Mouse (Mus musculus) liver, adult 2 months (tissue): ENCODE data around the gene Cldn14. TPM values are rescaled to one million over a fixed set of nuclear protein-coding genes. Genes with fewer than 3 reads are reported as not detected.

Experiments
- DNase-seq: peaks from one replicate; pipeline ENCODE4 v3.0.0-alpha.2; 2011; ENCODE audit warnings: low read depth, low spot score; ENCODE audit errors: extremely low read depth
- H3K27ac ChIP-seq: fragments of 200-500 bp; replicated peaks from 2 replicates; pipeline ENCODE4 v1.5.1; 2012; ENCODE audit warnings: low read depth, mild to moderate bottlenecking, control low read depth, inconsistent platforms, low read length; ENCODE audit not compliant: insufficient read depth
- H3K27me3 ChIP-seq: fragments of 200-500 bp; 2 replicates; pipeline ENCODE4 v1.6.1; 2012; ENCODE audit warnings: mild to moderate bottlenecking, moderate library complexity, low read length, inconsistent platforms; ENCODE audit not compliant: control insufficient read depth, insufficient read depth
- H3K36me3 ChIP-seq: fragments of 200-500 bp; 2 replicates; pipeline ENCODE4 v1.6.1; 2012; ENCODE audit warnings: low read length, inconsistent platforms; ENCODE audit not compliant: control insufficient read depth, insufficient read depth
- H3K4me1 ChIP-seq: fragments of 200-500 bp; 2 replicates; pipeline ENCODE4 v1.6.1; 2011; ENCODE audit warnings: low read length; ENCODE audit not compliant: control insufficient read depth, insufficient read depth
- H3K4me3 ChIP-seq: fragments of 200-500 bp; 2 replicates; pipeline ENCODE4 v1.5.1; 2011; ENCODE audit warnings: low read depth, mild to moderate bottlenecking, control low read depth, low read length, moderate library complexity; ENCODE audit not compliant: insufficient read depth
- H3K79me2 ChIP-seq: fragments of 200-500 bp; 2 replicates; pipeline ENCODE4 v1.6.1; 2012; ENCODE audit warnings: inconsistent platforms, mild to moderate bottlenecking, low read length, moderate library complexity; ENCODE audit not compliant: control insufficient read depth, insufficient read depth
- H3K9ac ChIP-seq: fragments of 200-500 bp; 2 replicates; pipeline ENCODE4 v1.6.1; 2012; ENCODE audit warnings: low read depth, mild to moderate bottlenecking, control low read depth, inconsistent platforms, low read length
- CTCF ChIP-seq: fragments of 200-500 bp; IDR thresholded peaks from 2 replicates; pipeline ENCODE4 v1.5.1; 2011; ENCODE audit warnings: low read depth, low read length, control low read depth
- POLR2A ChIP-seq: fragments of 200-500 bp; IDR thresholded peaks from 2 replicates; pipeline ENCODE4 v1.6.1; 2011; ENCODE audit warnings: low read length, control low read depth; ENCODE audit not compliant: insufficient read depth; ENCODE audit errors: extremely low read depth
- WGBS: fragments of 180-500 bp; shearing (Covaris S2); methylation state at CpG from one replicate; pipeline ENCODE4 v1.1.7; 2018; 5-methylcytosine and 5-hydroxymethylcytosine counted together
- polyA plus RNA-seq: library from polyadenylated mRNA; depleted of rRNA; stranded (reverse); fragments of >200 nt; gene quantifications from 2 replicates; pipeline ENCODE4 v1.2.3, GENCODE M21; 2012
- total RNA-seq: library from RNA; depleted of rRNA; stranded (reverse); fragments of >200 nt; gene quantifications from 2 replicates; pipeline ENCODE4 v1.2.3, GENCODE M21; 2014

The Cldn14 gene
- total and polyA plus RNA-seq, 2 experiments: 8.4 to 37.4 TPM

- H3K79me2 ChIP-seq: no peaks in the 10 kb centered on the region
- no peak overlapping the region for H3K27ac ChIP-seq
- DNase-seq: peak; percentile 7
- H3K36me3 ChIP-seq: no peaks in the 10 kb centered on the region
- WGBS: 15% methylated on average over 10 of the region's 10 CpGs
- H3K4me3 ChIP-seq: peak overlapping the region; percentile 34; the same call in 1 of the 2 replicates
- TF ChIP-seq POLR2A (no peak), CTCF (no peak)
- no peaks in the 10 kb centered on the region for H3K4me1 ChIP-seq
- H3K27me3 ChIP-seq: 0 out of 2 replicates have a peak, but pooled peaks cover 2% of the 10 kb centered on the region
- H3K9ac ChIP-seq: peak overlapping the region; percentile 43
Measured at GRCm38 (mm10) chr16:93973123-93973522, 35.5 kb downstream of the Cldn14 start.

- Histone ChIP-seq H3K79me2 (no peaks in the 10 kb centered on the region), H3K27me3 (0 out of 2 replicates have a peak, but pooled peaks cover 2% of the 10 kb centered on the region), H3K27ac (no peak overlapping the region), H3K9ac (no peak overlapping the region), H3K36me3 (no peaks in the 10 kb centered on the region), H3K4me1 (no peaks in the 10 kb centered on the region), H3K4me3 (no peak overlapping the region)
- DNase-seq: no peak
- TF ChIP-seq CTCF (no peak), POLR2A (no peak)
- 91% methylated on average over 11 of the region's 11 CpGs for WGBS
Measured at GRCm38 (mm10) chr16:93971046-93971445, 37.6 kb downstream of the Cldn14 start.

- no peak for DNase-seq
- H3K27ac ChIP-seq: no peak overlapping the region
- no peak overlapping the region for H3K9ac ChIP-seq
- H3K36me3 ChIP-seq: no peaks in the 10 kb centered on the region
- WGBS: 93% methylated on average over 8 of the region's 8 CpGs
- H3K27me3 ChIP-seq: 0 out of 2 replicates have a peak, but pooled peaks cover 2% of the 10 kb centered on the region
- TF ChIP-seq CTCF: no peak
- no peak for TF ChIP-seq POLR2A
- H3K4me3 ChIP-seq: no peak overlapping the region
- H3K4me1 ChIP-seq: no peaks in the 10 kb centered on the region
- no peaks in the 10 kb centered on the region for H3K79me2 ChIP-seq
Measured at GRCm38 (mm10) chr16:93967893-93968292, 40.7 kb downstream of the Cldn14 start.

GRCm38 (mm10) chr16:93962283-93962682 lies 46.4 kb downstream of the Cldn14 start:
- Histone ChIP-seq H3K27me3 (no peaks in the 10 kb centered on the region), H3K4me1 (no peaks in the 10 kb centered on the region), H3K79me2 (no peaks in the 10 kb centered on the region), H3K36me3 (no peaks in the 10 kb centered on the region), H3K4me3 (no peak overlapping the region), H3K27ac (no peak overlapping the region), H3K9ac (no peak overlapping the region)
- DNase-seq: no peak
- WGBS: 50% methylated on average over 5 of the region's 5 CpGs
- TF ChIP-seq POLR2A (no peak), CTCF (no peak)

- WGBS: 84% methylated on average over 11 of the region's 11 CpGs
- Histone ChIP-seq H3K79me2 (no peaks in the 10 kb centered on the region), H3K9ac (no peak overlapping the region), H3K36me3 (no peaks in the 10 kb centered on the region), H3K27ac (no peak overlapping the region), H3K4me3 (no peak overlapping the region), H3K27me3 (no peaks in the 10 kb centered on the region), H3K4me1 (no peaks in the 10 kb centered on the region)
- no peak for DNase-seq
- TF ChIP-seq POLR2A: no peak
- no peak for TF ChIP-seq CTCF
Measured at GRCm38 (mm10) chr16:93961099-93961646, 47.5 kb downstream of the Cldn14 start.

- Histone ChIP-seq H3K27me3 (no peaks in the 10 kb centered on the region), H3K27ac (no peak overlapping the region), H3K36me3 (no peaks in the 10 kb centered on the region), H3K79me2 (no peaks in the 10 kb centered on the region), H3K4me1 (no peaks in the 10 kb centered on the region), H3K9ac (no peak overlapping the region), H3K4me3 (no peak overlapping the region)
- no peak for DNase-seq
- TF ChIP-seq CTCF (no peak), POLR2A (no peak)
- WGBS: 73% methylated on average over 4 of the region's 4 CpGs
Measured at GRCm38 (mm10) chr16:93960495-93960894, 48.1 kb downstream of the Cldn14 start.
